Mouse (Mus musculus) erythroblast, adult 5-6 weeks (primary cell): ENCODE results near the gene Bcdin3d. TPM values are rescaled to one million over a fixed set of nuclear protein-coding genes. Genes with fewer than 3 reads are reported as not detected.

Experiments
- ATAC-seq: replicated peaks from 2 replicates; pipeline ENCODE4 v1.8.0; 2016; ENCODE audit warnings: moderate number of reproducible peaks, mild to moderate bottlenecking, moderate TSS enrichment, inconsistent platforms; ENCODE audit not compliant: poor library complexity, low FRiP score, severe bottlenecking
- total RNA-seq, 2 experiments: library from RNA; stranded (forward) in 1 of 2; stranded (reverse) in 1 of 2; fragments of 150-400 nt in 1 of 2; fragments of 200-764, 138-1000 nt in 1 of 2; gene quantifications; 2 replicates each; pipeline versions ENCODE4 v1.2.3 to v1.2.4; 2015 to 2017; ENCODE audit warnings: low replicate concordance in 2 of 2

Bcdin3d gene
- total RNA-seq (2015; ENCODE audit: low replicate concordance) (not detected in 2 replicates), total RNA-seq (2017; ENCODE audit: low replicate concordance) (0.98 and 2.1 TPM in 2 replicates)

DNA sequence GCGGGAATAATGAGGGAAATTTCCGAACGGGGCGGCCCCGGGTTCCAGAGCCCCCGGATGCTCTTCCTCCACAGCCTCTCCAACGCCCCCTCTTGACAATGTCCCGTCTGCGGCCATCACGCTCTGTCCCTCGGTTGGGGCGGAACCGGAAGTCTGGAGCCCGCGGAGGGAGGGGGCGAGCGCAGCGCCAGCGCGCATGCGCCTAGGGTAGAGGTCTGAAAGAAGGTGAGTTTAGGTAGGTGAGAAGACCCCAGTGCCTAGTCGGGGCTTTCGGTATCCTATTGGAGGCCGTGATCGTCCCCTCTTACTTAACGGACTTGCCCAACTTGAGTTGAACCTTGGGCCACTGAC, at the start of gene Bcdin3d:
TSS of gene Bcdin3d (minus strand) at position 155 of the 351 bp plus-strand sequence.
- ATAC-seq = peak; percentile 48

GRCm38 (mm10) chr15:99520306-99520705, 45.8 kb upstream of the Bcdin3d start:
- ATAC-seq = no peak

GRCm38 (mm10) chr15:99519626-99520025, 45.1 kb upstream of the Bcdin3d start:
- ATAC-seq = no peak

DNA sequence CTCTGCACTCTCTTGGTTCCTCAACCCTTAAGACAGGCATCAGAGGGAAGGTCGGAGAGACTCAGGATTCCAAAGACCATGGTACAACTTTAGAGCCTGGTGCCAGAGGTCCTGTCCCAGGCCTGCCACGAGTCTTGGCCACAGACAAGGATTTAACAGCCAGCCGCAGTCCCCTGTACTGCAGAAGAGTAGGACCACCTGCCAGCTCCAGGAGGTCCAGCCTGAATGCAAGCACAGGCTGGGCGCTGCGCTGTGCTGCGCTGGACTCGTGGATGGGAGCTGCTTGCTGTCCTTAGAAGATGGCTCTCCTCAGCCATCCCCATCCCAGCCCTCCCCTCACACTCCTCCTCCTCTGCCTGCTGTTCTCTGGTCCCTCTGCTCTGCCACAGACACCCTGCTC, 43.2 kb upstream of the Bcdin3d start:
- ATAC-seq = no peak

DNA sequence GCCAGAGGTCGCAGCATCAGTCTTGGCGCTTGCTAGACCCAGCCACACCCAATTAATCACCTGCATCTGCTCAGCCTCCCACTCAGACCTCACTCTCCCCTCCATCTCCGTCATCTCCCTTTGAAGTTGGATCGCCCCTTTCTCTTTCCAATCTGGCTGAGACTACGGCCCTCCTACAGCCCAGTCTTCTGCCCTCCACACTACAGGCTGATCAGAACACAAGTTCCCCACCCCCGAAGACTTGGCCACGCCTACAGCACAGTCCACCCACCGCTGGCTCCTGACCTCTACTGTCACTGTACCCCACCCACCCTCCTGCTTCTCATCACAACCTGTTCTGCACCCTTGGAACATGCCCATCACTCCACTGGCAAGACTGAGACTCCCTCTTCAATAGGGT, 42.2 kb upstream of the Bcdin3d start:
- ATAC-seq = no peak

GRCm38 (mm10) chr15:99511797-99512525, 37.4 kb upstream of the Bcdin3d start:
- no peak for ATAC-seq

DNA sequence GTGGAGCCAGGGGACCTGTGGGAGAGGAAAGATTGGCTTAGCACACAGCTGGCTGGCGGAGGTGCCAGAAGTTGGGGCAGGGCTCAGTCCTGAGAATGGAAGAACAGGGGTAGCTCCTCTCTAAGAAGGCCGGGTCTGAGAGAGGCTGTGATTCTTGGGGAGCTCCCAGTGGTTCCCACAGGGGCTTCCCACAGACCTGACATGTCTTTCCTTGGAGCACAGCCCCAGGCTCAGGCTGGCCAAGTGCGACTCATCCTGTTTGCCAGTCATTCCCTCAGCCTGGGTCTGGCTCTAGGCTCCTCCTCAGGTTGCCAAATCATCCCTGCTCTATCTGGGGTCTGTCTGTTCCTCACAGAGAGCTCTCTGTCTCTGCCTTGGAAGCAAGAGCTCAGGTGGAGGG, 36.1 kb upstream of the Bcdin3d start:
- ATAC-seq = no peak

DNA sequence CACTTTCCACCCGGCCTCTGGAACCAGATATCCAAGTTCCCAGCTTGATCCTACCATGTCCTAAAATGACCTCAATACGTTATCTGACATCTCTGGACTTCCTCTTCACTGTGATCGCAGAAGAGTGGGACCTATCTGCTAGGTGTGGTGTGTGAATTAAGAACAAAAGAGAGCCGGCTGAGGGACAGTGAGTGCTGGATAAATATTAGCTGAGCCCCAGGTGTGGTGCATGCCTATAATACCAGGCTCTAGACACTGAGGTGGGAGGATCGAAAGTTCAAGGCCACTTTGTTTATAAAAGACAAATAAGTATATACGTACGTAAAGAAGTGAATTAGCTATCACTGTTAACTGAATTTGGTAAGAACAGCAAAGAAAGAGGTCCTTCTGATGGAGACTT, 35.3 kb upstream of the Bcdin3d start:
- ATAC-seq = no peak

DNA sequence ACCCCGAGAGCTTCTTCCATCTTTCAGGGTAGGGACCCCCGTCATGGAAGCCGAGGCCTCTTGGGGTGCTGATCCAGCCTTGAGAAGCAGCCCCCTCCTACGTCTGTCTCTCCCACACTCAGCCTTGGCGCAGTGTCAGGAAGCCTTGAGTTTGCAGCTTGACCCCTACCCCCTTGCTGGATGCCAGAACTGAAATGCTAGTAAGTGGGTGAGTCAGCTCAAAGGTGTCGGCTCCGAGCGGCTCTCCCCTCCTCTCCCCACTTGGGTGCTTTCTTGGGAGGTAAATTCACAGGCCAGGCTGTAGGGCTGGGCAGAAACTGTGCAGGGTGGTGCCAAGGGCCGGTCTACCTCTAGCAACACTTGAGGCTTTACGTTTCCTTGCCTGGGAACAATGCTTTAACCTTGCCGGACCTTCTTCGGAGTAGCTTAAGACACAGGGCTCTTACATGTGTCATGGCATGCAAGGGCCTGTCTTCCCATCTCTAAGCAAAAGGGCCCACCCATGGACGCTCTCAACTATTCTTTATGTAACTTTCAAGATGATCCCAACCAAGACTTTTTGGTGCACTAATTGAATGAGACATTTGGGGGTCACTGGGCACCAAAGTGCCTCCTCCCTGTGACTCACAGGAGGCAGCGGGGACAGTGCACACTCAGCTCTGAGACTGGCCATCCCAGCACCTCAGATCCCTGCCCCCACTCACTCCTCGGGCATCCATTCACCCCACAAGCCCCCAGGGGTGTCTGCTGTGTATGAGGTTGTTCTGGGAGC, 31.0 kb upstream of the Bcdin3d start:
- no peak for ATAC-seq

GRCm38 (mm10) chr15:99503256-99503655, 28.7 kb upstream of the Bcdin3d start:
- ATAC-seq = no peak

DNA sequence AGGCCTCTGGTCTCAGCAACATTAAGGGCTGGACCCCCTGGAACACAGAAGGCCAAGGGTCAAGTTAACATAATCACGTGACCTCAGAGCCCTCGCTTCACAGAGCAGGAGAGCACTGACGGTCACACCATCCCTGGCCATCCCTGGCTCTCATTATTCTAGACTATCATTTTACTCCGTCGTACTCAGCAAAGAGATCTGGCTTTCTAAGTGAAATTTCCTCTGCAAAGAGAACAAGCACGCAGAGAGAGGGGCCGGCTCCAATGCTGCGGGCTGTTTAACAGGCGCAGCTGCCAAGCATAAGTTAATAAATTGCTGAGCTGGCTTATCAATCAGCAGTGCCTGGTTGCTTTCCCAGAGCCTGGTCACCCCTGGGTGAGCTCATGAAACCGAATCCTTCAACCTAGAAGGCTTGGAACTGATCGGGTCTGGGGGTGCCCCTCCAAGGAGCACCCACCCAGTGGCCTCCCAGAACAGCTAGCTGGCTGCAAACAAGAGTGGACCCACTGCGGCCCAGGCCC, 27.8 kb upstream of the Bcdin3d start:
- ATAC-seq = no peak

GRCm38 (mm10) chr15:99501292-99502260, 27.0 kb upstream of the Bcdin3d start:
- no peak for ATAC-seq

- ATAC-seq = no peak
Observed at GRCm38 (mm10) chr15:99500320-99500719, 25.8 kb upstream of the Bcdin3d start.

- ATAC-seq = no peak
Observed at GRCm38 (mm10) chr15:99499726-99500125, 25.2 kb upstream of the Bcdin3d start.

- ATAC-seq = peak; percentile 32; the same call in 1 of the 2 replicates
Observed at GRCm38 (mm10) chr15:99498781-99499180, 24.3 kb upstream of the Bcdin3d start.

DNA sequence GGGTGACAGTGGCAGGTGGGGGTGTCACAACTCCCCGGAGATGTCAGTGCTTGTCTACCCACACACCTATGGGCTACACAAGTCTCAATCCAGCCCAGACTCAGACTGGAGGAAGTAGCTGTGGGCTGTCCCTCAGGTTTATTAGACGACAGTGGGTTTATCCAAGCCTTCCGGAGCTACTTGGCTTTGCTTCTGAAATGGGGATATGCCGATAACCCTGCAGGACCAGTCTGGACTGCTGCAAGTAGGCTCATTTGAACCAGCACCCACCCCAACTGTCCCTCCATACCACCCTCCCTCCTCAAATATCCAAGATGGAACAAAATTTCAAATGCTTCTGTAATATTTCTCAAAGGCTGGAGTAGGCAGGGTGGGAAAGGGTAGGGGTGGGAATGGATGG, 23.8 kb upstream of the Bcdin3d start:
- ATAC-seq = no peak

DNA sequence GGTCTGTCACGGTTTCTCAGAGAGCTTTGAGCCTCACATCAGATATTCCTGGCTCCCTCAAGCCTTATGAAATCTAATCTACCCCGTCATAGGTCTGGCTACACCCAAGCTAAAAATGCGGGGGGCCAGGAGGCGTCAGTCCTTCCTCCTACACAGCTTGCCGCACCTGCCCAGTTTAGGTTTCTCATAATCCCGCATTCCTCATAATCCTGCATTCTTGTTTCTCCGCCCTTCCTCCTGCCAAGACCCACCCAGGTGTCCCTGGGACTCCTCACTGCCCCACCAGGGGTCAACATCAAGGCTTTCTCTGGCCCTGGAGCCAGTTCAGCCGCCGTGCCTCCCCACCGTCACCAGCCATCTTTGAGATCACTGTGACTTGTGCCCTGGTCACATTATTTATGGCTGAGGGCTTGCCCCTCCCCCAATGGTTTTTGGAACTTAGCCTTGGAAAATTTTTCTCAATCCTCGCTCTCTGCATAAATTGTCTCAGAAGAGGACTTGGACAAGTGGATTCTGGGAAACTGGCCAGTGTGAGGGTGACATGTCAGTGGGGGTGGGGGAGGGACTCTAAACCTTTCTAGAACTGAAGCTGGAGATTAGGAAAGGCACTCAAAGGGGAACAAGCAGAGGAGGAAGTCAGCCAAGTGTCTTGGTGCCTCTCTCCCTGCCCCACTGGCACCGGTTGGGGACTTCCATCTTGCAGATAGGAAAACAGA, 23.2 kb upstream of the Bcdin3d start:
- ATAC-seq = no peak

GRCm38 (mm10) chr15:99497061-99497460, 22.5 kb upstream of the Bcdin3d start:
- ATAC-seq = no peak

- ATAC-seq = no peak
Observed at GRCm38 (mm10) chr15:99484745-99485144, 10.2 kb upstream of the Bcdin3d start.
